Mouse (Mus musculus) embryonic fibroblast, embryonic 13.5 days (primary cell): ENCODE results near the gene Foxn3.

Experiments used
- CTCF ChIP-seq: IDR thresholded peaks from 2 replicates; pipeline ENCODE4 v1.5.1; 2011; ENCODE audit warnings: mild to moderate bottlenecking, control low read depth, low read length, moderate library complexity, borderline replicate concordance; ENCODE audit not compliant: insufficient read depth
- POLR2A ChIP-seq: IDR thresholded peaks from 2 replicates; pipeline ENCODE4 v1.6.1; 2011; ENCODE audit warnings: low read depth, mild to moderate bottlenecking, control low read depth, low read length, moderate library complexity

DNA sequence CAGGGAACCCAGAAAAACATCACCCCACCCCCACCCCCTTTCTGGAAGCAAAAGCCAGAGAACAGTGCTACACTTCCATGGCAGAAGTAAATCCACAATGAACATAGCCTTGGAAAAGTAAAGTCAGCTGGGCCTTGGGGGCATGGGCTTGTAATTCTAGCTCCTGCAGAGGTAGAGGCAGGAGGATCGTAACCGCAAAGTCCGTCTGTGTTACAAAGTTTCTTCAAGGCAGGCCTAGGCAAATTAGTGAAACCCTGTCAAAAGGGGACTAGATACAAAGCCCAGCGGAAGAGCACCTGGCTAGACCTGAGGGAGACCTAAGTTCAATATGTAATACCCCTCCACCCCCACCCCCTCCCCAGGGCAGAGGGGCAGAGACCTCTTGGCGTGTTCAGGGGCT, 259.3 kb downstream of the Foxn3 start:
- TF ChIP-seq CTCF (no peak), POLR2A (no peak)
